Mouse (Mus musculus): ENCODE measurements around the gene Olfr623.

The Olfr623 gene

GRCm38 (mm10) chr7:103663598-103663997 is at the start of gene Olfr623:
Gene Olfr623, minus strand, starts transcription at chr7:103663698.
- no peak for DNase-seq (ENCODE audit: low spot score in 2 of 2)

- DNase-seq (ENCODE audit: low spot score in 2 of 2): no peak
Observed at GRCm38 (mm10) chr7:103712024-103712423, 48.5 kb upstream of the Olfr623 start.

- DNase-seq (ENCODE audit: low spot score in 2 of 2): no peak
Observed at GRCm38 (mm10) chr7:103699469-103699868, 36.0 kb upstream of the Olfr623 start.

GRCm38 (mm10) chr7:103682420-103682819 is 18.9 kb upstream of the Olfr623 start, which contains the start of gene Olfr625-ps1:
Gene Olfr625-ps1, plus strand, starts transcription at chr7:103682720.
- no peak for DNase-seq (ENCODE audit: low spot score in 2 of 2)

GRCm38 (mm10) chr7:103671091-103671490 is 7.6 kb upstream of the Olfr623 start, which contains the start of gene Olfr624:
Gene Olfr624, minus strand, starts transcription at chr7:103671191.
- no peak for DNase-seq (ENCODE audit: low spot score in 2 of 2)

GRCm38 (mm10) chr7:103644070-103644469 is 19.4 kb downstream of the Olfr623 start:
- no peak for DNase-seq (ENCODE audit: low spot score in 2 of 2)

GRCm38 (mm10) chr7:103642602-103643001 is 20.9 kb downstream of the Olfr623 start, which contains the start of gene Olfr622:
Gene Olfr622, minus strand, starts transcription at chr7:103642702.
- DNase-seq (ENCODE audit: low spot score in 2 of 2): no peak

- no peak for DNase-seq (ENCODE audit: low spot score in 2 of 2)
Observed at GRCm38 (mm10) chr7:103636795-103637194, 26.7 kb downstream of the Olfr623 start.

GRCm38 (mm10) chr7:103612434-103612833 is 51.1 kb downstream of the Olfr623 start, which contains the start of gene Olfr620:
Gene Olfr620, minus strand, starts transcription at chr7:103612534.
- no peak for DNase-seq (ENCODE audit: low spot score in 2 of 2)

All from frontal cortex, postnatal 10 days (tissue).